ENCODE assay signal across 8 mouse cellular contexts in genomic region chr11:70214856-70215209, GRCm38 (mm10). TPM values are rescaled to one million over a fixed set of nuclear protein-coding genes. Genes with fewer than 3 reads are reported as not detected.
A peak's percentile ranks its signal among the peaks of the same experiment; 100 is the strongest.
DNase-seq lines count a peak whose midpoint lies in the region; ATAC-seq and TF ChIP-seq lines count a peak whose summit lies in the region.

No protein-coding gene starts in this region.

- ATAC-seq in liver, postnatal 0 days: no peak
- ATAC-seq in inflammation-experienced regulatory T-cells, adult 6 months: no peak

- no peak for TF ChIP-seq EP300 in liver, postnatal 0 days (IDR thresholded peaks at IDR 0.05; ENCODE audit: low read depth)

- intact Hi-C loops in gastrocnemius, adult 2 months (cut with DNase I): no loop called here
- intact Hi-C loops in gastrocnemius, postnatal 14 days (cut with DNase I; ENCODE audit: low total_unique reads): loop anchor here (5.0 kb wide), 1 partner anchor 138 kb away; no protein-coding TSS in a partner anchor
- intact Hi-C loops in left cerebral cortex, postnatal 25 days (cut with DNase I): loop anchor here (5.0 kb wide), 2 partner anchors 213 to 283 kb away; partner anchors contain the start of gene Dvl2

- H3K4me1 ChIP-seq in E14TG2a.4 (replicated peaks; ENCODE audit: low read depth, low read length): peaks cover 51% of the 10 kb centered on the region
- peaks cover 13% of the 10 kb centered on the region for H3K4me1 ChIP-seq in liver, postnatal 0 days (ENCODE audit: insufficient read depth)

- DNase-seq in gastrocnemius, adult 2 months: no peak
- no peak for DNase-seq in gastrocnemius, postnatal 14 days
- peak; percentile 16 for DNase-seq in heart, postnatal 4 days
- DNase-seq in liver, postnatal 0 days: no peak
- no peak for DNase-seq in yolk sac, embryonic 10.5 days (ENCODE audit: low spot score)
- no peak for DNase-seq in left cerebral cortex, postnatal 25 days (ENCODE audit: low spot score in 2 of 2)

- H3K4me2 ChIP-seq in liver, postnatal 0 days (ENCODE audit: low read depth, low read length): peak overlapping the region; percentile 64

- H3K36me3 ChIP-seq in E14TG2a.4 (ENCODE audit: insufficient read depth, low read length): peaks cover 28% of the 10 kb centered on the region
- H3K36me3 ChIP-seq in liver, postnatal 0 days (replicated peaks; ENCODE audit: insufficient read depth, low read length): no peaks in the 10 kb centered on the region

- no peak for TF ChIP-seq CTCF in gastrocnemius, adult 2 months (IDR thresholded peaks at IDR 0.05)
- no peak for TF ChIP-seq CTCF in E14TG2a.4 (conservative IDR thresholded peaks at IDR 0.05; ENCODE audit: low read length)
- no peak for TF ChIP-seq CTCF in liver, postnatal 0 days (IDR thresholded peaks at IDR 0.05; ENCODE audit: low read depth)

- peaks cover 74% of the 10 kb centered on the region for H3K27me3 ChIP-seq in E14TG2a.4 (ENCODE audit: insufficient read depth, low read length)
- peaks cover 35% of the 10 kb centered on the region for H3K27me3 ChIP-seq in liver, postnatal 0 days (ENCODE audit: insufficient read depth, low read length)

- no peaks in the 10 kb centered on the region for H3K9me3 ChIP-seq in E14TG2a.4 (ENCODE audit: low read length)
- H3K9me3 ChIP-seq in liver, postnatal 0 days (ENCODE audit: low read length): no peaks in the 10 kb centered on the region

- peak overlapping the region; percentile 67; the same call in 1 of the 2 replicates for H3K4me3 ChIP-seq in gastrocnemius, adult 2 months
- peak overlapping the region; percentile 74 for H3K4me3 ChIP-seq in E14TG2a.4 (replicated peaks; ENCODE audit: low read length)
- H3K4me3 ChIP-seq in liver, postnatal 0 days (ENCODE audit: low read depth, low read length): peak overlapping the region; percentile 32; the same call in 1 of the 2 replicates

- H3K27ac ChIP-seq in gastrocnemius, adult 2 months: no peak overlapping the region
- H3K27ac ChIP-seq in liver, postnatal 0 days (ENCODE audit: low read depth): no peak overlapping the region

- 14% methylated on average over 18 of the region's 18 CpGs for WGBS in liver, postnatal 0 days (ENCODE audit: insufficient replicate concordance)

- no peak overlapping the region for H3K9ac ChIP-seq in liver, postnatal 0 days (replicated peaks)

RNA-seq across cellular contexts. Expression of gene Slc16a11, which starts 2.3 kb away (rescaled TPM):
- not detected for total RNA-seq in gastrocnemius, adult 2 months (2021)
- total RNA-seq in gastrocnemius, postnatal 14 days (2021): under 1 TPM in 1 of 2 experiments, not detected in 1; 0.22 TPM
- under 1 TPM in 1 of 2 experiments, not detected in 1; 0.43 TPM for total RNA-seq in heart, postnatal 4 days (2021)
- polyA plus RNA-seq in liver, postnatal 0 days (2015; fragmentation: Nextera tagmentation; extraction: Ambion mirVana): 1.4 and 1.8 TPM in 2 replicates
- under 1 TPM in 1 of 3 experiments, not detected in 2; 0.52 TPM for polyA plus RNA-seq in inflammation-experienced regulatory T-cells, adult 6 months (2017; shearing (Covaris generic))
- total RNA-seq in left cerebral cortex, postnatal 25 days (2021): 10 to 100 TPM; 23.9 to 27.1 TPM

RNA-seq across cellular contexts. Expression of gene Slc16a13, which starts 6.0 kb away (rescaled TPM):
- total RNA-seq in gastrocnemius, adult 2 months (2021): under 1 TPM; 0.28 to 0.67 TPM
- total RNA-seq in gastrocnemius, postnatal 14 days (2021): 1 to 10 TPM in 1 of 2 experiments, under 1 TPM in 1; 0.53 to 1.5 TPM
- 1 to 10 TPM; 6.3 to 6.5 TPM for total RNA-seq in heart, postnatal 4 days (2021)
- polyA plus RNA-seq in liver, postnatal 0 days (2015; fragmentation: Nextera tagmentation; extraction: Ambion mirVana): 1.3 and 1.9 TPM in 2 replicates
- polyA plus RNA-seq in inflammation-experienced regulatory T-cells, adult 6 months (2017; shearing (Covaris generic)): 1 to 10 TPM; 2.3 to 4.3 (median 3.2) TPM
- 1 to 10 TPM; 7.0 to 8.3 TPM for total RNA-seq in left cerebral cortex, postnatal 25 days (2021)

RNA-seq across cellular contexts. Expression of gene Bcl6b, which starts 14.8 kb away (rescaled TPM):
- total RNA-seq in gastrocnemius, adult 2 months (2021): 1 to 10 TPM; 1.4 to 2.6 TPM
- total RNA-seq in gastrocnemius, postnatal 14 days (2021): 10 to 100 TPM; 12.4 to 13.7 TPM
- 10 to 100 TPM; 47.0 to 53.6 TPM for total RNA-seq in heart, postnatal 4 days (2021)
- polyA plus RNA-seq in liver, postnatal 0 days (2015; fragmentation: Nextera tagmentation; extraction: Ambion mirVana): 1.4 and 1.8 TPM in 2 replicates
- under 1 TPM in 1 of 3 experiments, not detected in 2; 0.39 TPM for polyA plus RNA-seq in inflammation-experienced regulatory T-cells, adult 6 months (2017; shearing (Covaris generic))
- 1 to 10 TPM; 1.7 to 2.2 TPM for total RNA-seq in left cerebral cortex, postnatal 25 days (2021)

RNA-seq across cellular contexts. Expression of gene 0610010K14Rik, which starts 22.9 kb away (rescaled TPM):
- 10 to 100 TPM; 33.4 to 37.0 TPM for total RNA-seq in gastrocnemius, adult 2 months (2021)
- total RNA-seq in gastrocnemius, postnatal 14 days (2021): 10 to 100 TPM; 29.7 to 37.4 TPM
- total RNA-seq in heart, postnatal 4 days (2021): 10 to 100 TPM; 72.3 to 79.4 TPM
- polyA plus RNA-seq in liver, postnatal 0 days (2015; fragmentation: Nextera tagmentation; extraction: Ambion mirVana): 48.9 and 55.2 TPM in 2 replicates
- 100 to 1,000 TPM; 133 to 147 (median 134) TPM for polyA plus RNA-seq in inflammation-experienced regulatory T-cells, adult 6 months (2017; shearing (Covaris generic))
- 10 to 100 TPM; 45.9 to 47.1 TPM for total RNA-seq in left cerebral cortex, postnatal 25 days (2021)

RNA-seq across cellular contexts. Expression of gene Gm21988, which starts 24.8 kb away (rescaled TPM):
- total RNA-seq in gastrocnemius, adult 2 months (2021): 1 to 10 TPM; 3.7 to 4.4 TPM
- 1 to 10 TPM; 2.6 to 2.7 TPM for total RNA-seq in gastrocnemius, postnatal 14 days (2021)
- total RNA-seq in heart, postnatal 4 days (2021): 1 to 10 TPM; 2.4 to 2.6 TPM
- 5.4 and 5.8 TPM in 2 replicates for polyA plus RNA-seq in liver, postnatal 0 days (2015; fragmentation: Nextera tagmentation; extraction: Ambion mirVana)
- polyA plus RNA-seq in inflammation-experienced regulatory T-cells, adult 6 months (2017; shearing (Covaris generic)): 10 to 100 TPM in 1 of 3 experiments, 1 to 10 TPM in 2; 2.7 to 11.1 (median 6.1) TPM
- total RNA-seq in left cerebral cortex, postnatal 25 days (2021): 1 to 10 TPM; 5.2 to 6.0 TPM

Comparison
In these comparisons a context has a peak if more than half of its experiments do, and no peak if none do; other contexts are left out.
1. RNA of gene Slc16a11, which starts 2.3 kb away (total RNA-seq): 23.9 to 27.1 TPM in left cerebral cortex, postnatal 25 days; 0.43 TPM in heart, postnatal 4 days, 0.22 TPM in gastrocnemius, postnatal 14 days and not detected in gastrocnemius, adult 2 months; every median in the first group is over 10 times any median in the second.
2. Peak in every context shown above with its lines, with median percentiles within 50 percentile points of each other: H3K4me3 ChIP-seq.